Mouse (Mus musculus): ENCODE results near the gene Btbd35f29. TPM values are rescaled to one million over a fixed set of nuclear protein-coding genes. Genes with fewer than 3 reads are reported as not detected.
"Not testable (repeated sequence)": the region's sequence is repeated elsewhere in the genome, so short reads cannot be mapped to it uniquely, and the experiment has no call there.

The Btbd35f29 gene
- polyA plus RNA-seq (2014; fragmentation: Nextera tagmentation; extraction: Ambion mirVana) = not detected in 2 replicates

- not testable (repeated sequence) for H3K9ac ChIP-seq (ENCODE audit: low read depth, low read length); H3K36me3 ChIP-seq (ENCODE audit: control insufficient read depth, insufficient read depth, low read length); H3K4me2 ChIP-seq (ENCODE audit: low read depth, low read length); ATAC-seq (ENCODE audit: low read depth); H3K27me3 ChIP-seq (replicated peaks; ENCODE audit: control insufficient read depth, insufficient read depth, low read length); DNase-seq (ENCODE audit: low spot score); H3K27ac ChIP-seq (replicated peaks; ENCODE audit: low read depth, low read length); H3K4me3 ChIP-seq (ENCODE audit: low read depth, low read length); H3K4me1 ChIP-seq (ENCODE audit: control insufficient read depth, insufficient read depth, low read length); H3K9me3 ChIP-seq (ENCODE audit: control insufficient read depth, low read length)
- WGBS = no CpG with 5 or more reads among the region's 4 CpGs
Measured at GRCm38 (mm10) chrX:31117374-31117773, at the start of gene Btbd35f29. Gene Btbd35f29 (plus strand): TSS chrX:31117674.

GRCm38 (mm10) chrX:31141416-31141815, 23.9 kb downstream of the Btbd35f29 start:
- not testable (repeated sequence) for H3K9me3 ChIP-seq (ENCODE audit: control insufficient read depth, low read length); H3K4me1 ChIP-seq (ENCODE audit: control insufficient read depth, insufficient read depth, low read length); DNase-seq (ENCODE audit: low spot score); H3K27me3 ChIP-seq (replicated peaks; ENCODE audit: control insufficient read depth, insufficient read depth, low read length); H3K9ac ChIP-seq (ENCODE audit: low read depth, low read length); ATAC-seq (ENCODE audit: low read depth); H3K4me2 ChIP-seq (ENCODE audit: low read depth, low read length); H3K36me3 ChIP-seq (ENCODE audit: control insufficient read depth, insufficient read depth, low read length); H3K4me3 ChIP-seq (ENCODE audit: low read depth, low read length); H3K27ac ChIP-seq (replicated peaks; ENCODE audit: low read depth, low read length)
- WGBS = 77% methylated on average over 2 of the region's 2 CpGs

- H3K9me3 ChIP-seq (ENCODE audit: control insufficient read depth, low read length); H3K4me1 ChIP-seq (ENCODE audit: control insufficient read depth, insufficient read depth, low read length); H3K36me3 ChIP-seq (ENCODE audit: control insufficient read depth, insufficient read depth, low read length); H3K27ac ChIP-seq (replicated peaks; ENCODE audit: low read depth, low read length); ATAC-seq (ENCODE audit: low read depth); H3K4me3 ChIP-seq (ENCODE audit: low read depth, low read length); DNase-seq (ENCODE audit: low spot score); H3K27me3 ChIP-seq (replicated peaks; ENCODE audit: control insufficient read depth, insufficient read depth, low read length); H3K9ac ChIP-seq (ENCODE audit: low read depth, low read length); H3K4me2 ChIP-seq (ENCODE audit: low read depth, low read length): not testable (repeated sequence)
Measured at GRCm38 (mm10) chrX:31145144-31145543, 27.7 kb downstream of the Btbd35f29 start.

- not testable (repeated sequence) for H3K4me2 ChIP-seq (ENCODE audit: low read depth, low read length); H3K4me3 ChIP-seq (ENCODE audit: low read depth, low read length); H3K27me3 ChIP-seq (replicated peaks; ENCODE audit: control insufficient read depth, insufficient read depth, low read length); DNase-seq (ENCODE audit: low spot score); H3K27ac ChIP-seq (replicated peaks; ENCODE audit: low read depth, low read length); H3K9me3 ChIP-seq (ENCODE audit: control insufficient read depth, low read length); ATAC-seq (ENCODE audit: low read depth); H3K9ac ChIP-seq (ENCODE audit: low read depth, low read length); H3K4me1 ChIP-seq (ENCODE audit: control insufficient read depth, insufficient read depth, low read length); H3K36me3 ChIP-seq (ENCODE audit: control insufficient read depth, insufficient read depth, low read length)
- 76% methylated on average over 1 of the region's 1 CpGs for WGBS
Measured at GRCm38 (mm10) chrX:31145835-31146234, 28.4 kb downstream of the Btbd35f29 start.

GRCm38 (mm10) chrX:31158534-31159085, 41.1 kb downstream of the Btbd35f29 start:
- 76% methylated on average over 2 of the region's 2 CpGs for WGBS
- H3K9ac ChIP-seq (ENCODE audit: low read depth, low read length); H3K36me3 ChIP-seq (ENCODE audit: control insufficient read depth, insufficient read depth, low read length); H3K4me3 ChIP-seq (ENCODE audit: low read depth, low read length); H3K27ac ChIP-seq (replicated peaks; ENCODE audit: low read depth, low read length); ATAC-seq (ENCODE audit: low read depth); H3K4me1 ChIP-seq (ENCODE audit: control insufficient read depth, insufficient read depth, low read length); DNase-seq (ENCODE audit: low spot score); H3K27me3 ChIP-seq (replicated peaks; ENCODE audit: control insufficient read depth, insufficient read depth, low read length); H3K4me2 ChIP-seq (ENCODE audit: low read depth, low read length): not testable (repeated sequence)
- H3K9me3 ChIP-seq (ENCODE audit: control insufficient read depth, low read length) = peaks cover 21% of the 10 kb centered on the region; the same call in 1 of the 2 replicates

- H3K4me3 ChIP-seq (ENCODE audit: low read depth, low read length); DNase-seq (ENCODE audit: low spot score); H3K27ac ChIP-seq (replicated peaks; ENCODE audit: low read depth, low read length); H3K9ac ChIP-seq (ENCODE audit: low read depth, low read length); ATAC-seq (ENCODE audit: low read depth); H3K4me1 ChIP-seq (ENCODE audit: control insufficient read depth, insufficient read depth, low read length); H3K4me2 ChIP-seq (ENCODE audit: low read depth, low read length); H3K27me3 ChIP-seq (replicated peaks; ENCODE audit: control insufficient read depth, insufficient read depth, low read length); H3K36me3 ChIP-seq (ENCODE audit: control insufficient read depth, insufficient read depth, low read length): not testable (repeated sequence)
- 61% methylated on average over 2 of the region's 2 CpGs for WGBS
- H3K9me3 ChIP-seq (ENCODE audit: control insufficient read depth, low read length) = peaks cover 25% of the 10 kb centered on the region; the same call in 1 of the 2 replicates
Measured at GRCm38 (mm10) chrX:31159450-31160322, 42.2 kb downstream of the Btbd35f29 start.

GRCm38 (mm10) chrX:31160554-31160953, 43.1 kb downstream of the Btbd35f29 start:
- H3K36me3 ChIP-seq (ENCODE audit: control insufficient read depth, insufficient read depth, low read length); H3K4me1 ChIP-seq (ENCODE audit: control insufficient read depth, insufficient read depth, low read length); DNase-seq (ENCODE audit: low spot score); H3K9ac ChIP-seq (ENCODE audit: low read depth, low read length); H3K4me3 ChIP-seq (ENCODE audit: low read depth, low read length); ATAC-seq (ENCODE audit: low read depth); H3K4me2 ChIP-seq (ENCODE audit: low read depth, low read length); H3K27ac ChIP-seq (replicated peaks; ENCODE audit: low read depth, low read length); H3K27me3 ChIP-seq (replicated peaks; ENCODE audit: control insufficient read depth, insufficient read depth, low read length): not testable (repeated sequence)
- peaks cover 29% of the 10 kb centered on the region; the same call in 1 of the 2 replicates for H3K9me3 ChIP-seq (ENCODE audit: control insufficient read depth, low read length)
- 86% methylated on average over 4 of the region's 4 CpGs for WGBS

- not testable (repeated sequence) for H3K9ac ChIP-seq (ENCODE audit: low read depth, low read length); H3K4me1 ChIP-seq (ENCODE audit: control insufficient read depth, insufficient read depth, low read length); H3K27me3 ChIP-seq (replicated peaks; ENCODE audit: control insufficient read depth, insufficient read depth, low read length); H3K36me3 ChIP-seq (ENCODE audit: control insufficient read depth, insufficient read depth, low read length); H3K4me2 ChIP-seq (ENCODE audit: low read depth, low read length); DNase-seq (ENCODE audit: low spot score); ATAC-seq (ENCODE audit: low read depth); H3K27ac ChIP-seq (replicated peaks; ENCODE audit: low read depth, low read length); H3K4me3 ChIP-seq (ENCODE audit: low read depth, low read length)
- peaks cover 29% of the 10 kb centered on the region; the same call in 1 of the 2 replicates for H3K9me3 ChIP-seq (ENCODE audit: control insufficient read depth, low read length)
- WGBS = 73% methylated on average over 3 of the region's 3 CpGs
Measured at GRCm38 (mm10) chrX:31162638-31163037, 45.2 kb downstream of the Btbd35f29 start.
